Mouse (Mus musculus): ENCODE results near the gene Pcnx3.

- TF ChIP-seq EP300 (IDR thresholded peaks at IDR 0.05), result no peak
- TF ChIP-seq CTCF (IDR thresholded peaks at IDR 0.05), result no peak
These were observed 50.2 kb downstream of the Pcnx3 start for GRCm38 (mm10) chr19:5638416-5639005.

Data from lung, postnatal 0 days (tissue).